Mouse (Mus musculus) heart, embryonic 13.5 days (tissue): ENCODE data around the gene Xpr1. TPM values are rescaled to one million over a fixed set of nuclear protein-coding genes. Genes with fewer than 3 reads are reported as not detected.

Source experiments
- microRNA-seq: library from miRNA; unstranded; fragments of <30 nt; microRNA quantifications from one replicate; pipeline ENCODE4, GENCODE M21; 2016
- polyA plus RNA-seq: library from polyadenylated mRNA; unstranded; fragments of >200 nt; fragmentation: Nextera tagmentation; extraction: Ambion mirVana; gene quantifications from 2 replicates; pipeline ENCODE4 v1.2.1, GENCODE M21; 2015

Gene Xpr1
- polyA plus RNA-seq, 1 experiment from 2014 or later: 9.5 TPM

Small RNA genes lying within 50 kb of the gene (microRNA-seq; reads per million reads assigned to microRNA genes)
- not detected for gene Gm22569

Other genes with a start within 250 kb of the Xpr1 start
- 7.0 and 7.6 TPM in 2 replicates for gene BC034090, start 173.0 kb downstream of the Xpr1 start, polyA plus RNA-seq
- gene Acbd6, start 140.7 kb upstream of the Xpr1 start, polyA plus RNA-seq: 49.6 and 53.7 TPM in 2 replicates